Mouse (Mus musculus): ENCODE measurements around the gene Ift74.

- no peak for TF ChIP-seq CTCF (conservative IDR thresholded peaks at IDR 0.05; ENCODE audit: insufficient read depth, insufficient read length, low read depth, low read length)
- TF ChIP-seq POLR2A (IDR thresholded peaks at IDR 0.05; ENCODE audit: low read depth, low read length): no peak
These were observed 77.9 kb downstream of the Ift74 start for GRCm38 (mm10) chr4:94692175-94692574.
